Mouse (Mus musculus): Measurements from ENCODE around the gene Prss36. TPM values are rescaled to one million over a fixed set of nuclear protein-coding genes. Genes with fewer than 3 reads are reported as not detected.

Prss36 gene
- 15.3 and 15.8 TPM in 2 replicates for polyA plus RNA-seq (2021; fragmentation: Nextera tagmentation)
- long read RNA-seq, experiment 1, partial matches to known transcripts, result 6 of 20 reads
- long read RNA-seq, experiment 1, other reads (novel, unspliced or antisense), result 12 of 20 reads
- long read RNA-seq, experiment 2, transcript Prss36-207 (5 exons, 1,016 nt), result major isoform, 5 of 18 reads
- long read RNA-seq, experiment 2, partial matches to known transcripts, result 2 of 18 reads
- long read RNA-seq, experiment 2, other reads (novel, unspliced or antisense), result 11 of 18 reads

GRCm38 (mm10) chr7:127946470-127947023, at the start of gene Prss36:
Prss36 (minus strand) TSS chr7:127946725.

GRCm38 (mm10) chr7:127993341-127993977, 46.9 kb upstream of the Prss36 start, which contains the start of gene Pycard:
Pycard (minus strand) TSS chr7:127993867.

GRCm38 (mm10) chr7:127967004-127967921, 20.7 kb upstream of the Prss36 start, which contains the start of gene Fus:
Fus (plus strand) TSS chr7:127967457.

GRCm38 (mm10) chr7:127929923-127930322, 16.6 kb downstream of the Prss36 start, which contains the start of gene Prss8:
Prss8 (minus strand) TSS chr7:127930104.

GRCm38 (mm10) chr7:127912190-127912871, 34.2 kb downstream of the Prss36 start, which contains the start of gene Kat8:
Kat8 (plus strand) TSS chr7:127912516.

GRCm38 (mm10) chr7:127903971-127904796, 42.3 kb downstream of the Prss36 start, which contains the start of gene Bckdk:
Bckdk (plus strand) TSS chr7:127904082.

GRCm38 (mm10) chr7:127895442-127895841, 51.1 kb downstream of the Prss36 start, which contains the start of the genes Gm21974 and Vkorc1:
Gm21974 (minus strand) TSS chr7:127895454.
Vkorc1 (minus strand) TSS chr7:127895617.

GRCm38 (mm10) chr7:127890798-127891197, 55.7 kb downstream of the Prss36 start, which contains the start of gene Prss53:
Prss53 (minus strand) TSS chr7:127890970.

Other genes starting within 250 kb of the Prss36 start
- gene Bcl7c, start 237.8 kb downstream of the Prss36 start, polyA plus RNA-seq (2021; fragmentation: Nextera tagmentation), result 3.8 and 12.7 TPM in 2 replicates
- 0.44 and 3.5 TPM in 2 replicates for gene Ctf1, start 234.0 kb downstream of the Prss36 start, polyA plus RNA-seq (2021; fragmentation: Nextera tagmentation)
- 0.06 TPM in 1 of 2 replicates, not detected in the other for gene Ctf2, start 214.6 kb downstream of the Prss36 start, polyA plus RNA-seq (2021; fragmentation: Nextera tagmentation)
- gene Fbxl19, start 202.2 kb downstream of the Prss36 start, polyA plus RNA-seq (2021; fragmentation: Nextera tagmentation), result 0.92 and 1.6 TPM in 2 replicates
- gene Orai3, start 176.9 kb downstream of the Prss36 start, polyA plus RNA-seq (2021; fragmentation: Nextera tagmentation), result 18.3 and 21.9 TPM in 2 replicates
- gene Setd1a, start 170.1 kb downstream of the Prss36 start, polyA plus RNA-seq (2021; fragmentation: Nextera tagmentation), result 5.7 and 26.7 TPM in 2 replicates
- not detected in 2 replicates for gene Gm49388, start 161.1 kb downstream of the Prss36 start, polyA plus RNA-seq (2021; fragmentation: Nextera tagmentation)
- 5.9 and 9.1 TPM in 2 replicates for gene Hsd3b7, start 146.1 kb downstream of the Prss36 start, polyA plus RNA-seq (2021; fragmentation: Nextera tagmentation)
- 12.9 and 16.7 TPM in 2 replicates for gene Stx4a, start 122.4 kb downstream of the Prss36 start, polyA plus RNA-seq (2021; fragmentation: Nextera tagmentation)
- gene Stx1b, start 122.2 kb downstream of the Prss36 start, polyA plus RNA-seq (2021; fragmentation: Nextera tagmentation), result 37.7 and 70.1 TPM in 2 replicates
- 4.4 and 5.4 TPM in 2 replicates for gene Zfp646, start 70.5 kb downstream of the Prss36 start, polyA plus RNA-seq (2021; fragmentation: Nextera tagmentation)
- 9.6 and 10.1 TPM in 2 replicates for gene Zfp668, start 69.9 kb downstream of the Prss36 start, polyA plus RNA-seq (2021; fragmentation: Nextera tagmentation)
- gene Prss53, start 55.8 kb downstream of the Prss36 start, polyA plus RNA-seq (2021; fragmentation: Nextera tagmentation), result 0.63 and 0.69 TPM in 2 replicates
- 0.19 TPM in 1 of 2 replicates, not detected in the other for gene Gm21974, start 51.3 kb downstream of the Prss36 start, polyA plus RNA-seq (2021; fragmentation: Nextera tagmentation)
- gene Vkorc1, start 51.1 kb downstream of the Prss36 start, polyA plus RNA-seq (2021; fragmentation: Nextera tagmentation), result 88.5 and 90.1 TPM in 2 replicates
- 46.2 and 65.9 TPM in 2 replicates for gene Bckdk, start 42.6 kb downstream of the Prss36 start, polyA plus RNA-seq (2021; fragmentation: Nextera tagmentation)
- 15.4 and 18.4 TPM in 2 replicates for gene Kat8, start 34.2 kb downstream of the Prss36 start, polyA plus RNA-seq (2021; fragmentation: Nextera tagmentation)
- gene Prss8, start 16.6 kb downstream of the Prss36 start, polyA plus RNA-seq (2021; fragmentation: Nextera tagmentation), result 0.06 TPM in 1 of 2 replicates, not detected in the other
- gene Fus, start 20.7 kb upstream of the Prss36 start, polyA plus RNA-seq (2021; fragmentation: Nextera tagmentation), result 10.8 and 13.0 TPM in 2 replicates
- gene Pycard, start 47.1 kb upstream of the Prss36 start, polyA plus RNA-seq (2021; fragmentation: Nextera tagmentation), result 15.8 and 26.1 TPM in 2 replicates
- gene Trim72, start 57.2 kb upstream of the Prss36 start, polyA plus RNA-seq (2021; fragmentation: Nextera tagmentation), result not detected in 2 replicates
- gene Itgam, start 115.9 kb upstream of the Prss36 start, polyA plus RNA-seq (2021; fragmentation: Nextera tagmentation), result 2.4 and 2.5 TPM in 2 replicates
- gene Gm49368, start 116.0 kb upstream of the Prss36 start, polyA plus RNA-seq (2021; fragmentation: Nextera tagmentation), result 0.03 TPM in 1 of 2 replicates, not detected in the other
- gene Itgax, start 182.8 kb upstream of the Prss36 start, polyA plus RNA-seq (2021; fragmentation: Nextera tagmentation), result 0.11 and 0.14 TPM in 2 replicates
- 0.39 and 0.87 TPM in 2 replicates for gene Itgad, start 207.7 kb upstream of the Prss36 start, polyA plus RNA-seq (2021; fragmentation: Nextera tagmentation)

All from left cerebral cortex, adult 6 months (tissue).